Mouse (Mus musculus): ENCODE results near the gene Isyna1. TPM values are rescaled to one million over a fixed set of nuclear protein-coding genes. Genes with fewer than 3 reads are reported as not detected.

Isyna1 gene
- polyA plus RNA-seq, 1 experiment from 2014 or later, result 171 TPM

DNA sequence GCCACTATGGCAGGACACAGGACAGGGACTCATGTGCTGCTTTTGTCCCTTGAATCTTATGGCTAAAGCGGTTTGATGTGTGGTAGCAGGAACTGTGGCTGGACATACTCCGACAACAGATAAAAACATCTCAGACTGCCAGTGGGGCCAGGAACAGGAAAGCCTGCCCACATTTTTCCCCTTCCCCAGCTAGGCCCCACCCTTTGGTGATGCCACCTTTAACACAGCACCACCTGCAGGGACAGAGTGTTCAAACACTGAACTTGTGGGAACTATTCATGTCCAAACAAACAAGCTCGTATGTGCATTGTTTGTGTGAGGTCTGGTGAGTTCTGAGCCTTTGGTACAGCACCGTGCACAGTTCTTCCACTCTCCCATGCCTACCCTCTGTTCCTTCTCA is 35.8 kb upstream of the Isyna1 start:
- Histone ChIP-seq H3K9me3 (replicated peaks; ENCODE audit: control insufficient read depth, low read length, poor library complexity, severe bottlenecking) (no peaks in the 10 kb centered on the region), H3K4me1 (ENCODE audit: control insufficient read depth, insufficient read depth, low read length) (no peaks in the 10 kb centered on the region), H3K36me3 (ENCODE audit: control insufficient read depth, insufficient read depth, low read length) (no peaks in the 10 kb centered on the region), H3K9ac (ENCODE audit: low read depth, low read length) (no peak overlapping the region), H3K27me3 (ENCODE audit: control insufficient read depth, insufficient read depth, low read depth, low read length) (no peaks in the 10 kb centered on the region), H3K4me3 (ENCODE audit: low read depth, low read length) (no peak overlapping the region), H3K4me2 (ENCODE audit: low read length) (no peak overlapping the region), H3K27ac (ENCODE audit: low read length) (no peak overlapping the region)
- ATAC-seq, result no peak
- 65% methylated on average over 4 of the region's 4 CpGs for WGBS

DNA sequence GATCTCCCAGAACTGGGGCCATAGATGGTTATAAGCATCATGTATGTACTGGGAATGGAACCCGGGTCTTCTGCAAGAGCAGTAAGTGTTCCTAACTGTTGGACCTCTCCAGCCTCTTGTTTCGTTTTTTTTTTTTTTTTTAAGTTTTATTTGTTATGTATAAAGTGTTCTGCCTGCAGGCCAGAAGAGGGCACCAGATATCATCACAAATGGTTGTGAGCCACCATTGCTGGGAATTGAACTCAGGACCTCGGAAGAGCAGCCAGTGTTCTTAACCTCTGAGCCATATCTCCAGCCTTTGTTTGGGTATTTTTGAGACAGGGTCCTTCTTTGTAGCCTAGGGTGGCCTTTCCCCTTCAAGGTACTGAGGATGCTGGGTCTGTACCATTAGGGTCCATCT is 35.2 kb upstream of the Isyna1 start:
- 78% methylated on average over 3 of the region's 3 CpGs for WGBS
- no peak overlapping the region for H3K27ac ChIP-seq (ENCODE audit: low read length)
- no peaks in the 10 kb centered on the region for H3K9me3 ChIP-seq (replicated peaks; ENCODE audit: control insufficient read depth, low read length, poor library complexity, severe bottlenecking)
- no peak overlapping the region for H3K4me3 ChIP-seq (ENCODE audit: low read depth, low read length)
- H3K36me3 ChIP-seq (ENCODE audit: control insufficient read depth, insufficient read depth, low read length), result no peaks in the 10 kb centered on the region
- H3K4me2 ChIP-seq (ENCODE audit: low read length), result no peak overlapping the region
- no peaks in the 10 kb centered on the region for H3K4me1 ChIP-seq (ENCODE audit: control insufficient read depth, insufficient read depth, low read length)
- H3K27me3 ChIP-seq (ENCODE audit: control insufficient read depth, insufficient read depth, low read depth, low read length), result no peaks in the 10 kb centered on the region
- H3K9ac ChIP-seq (ENCODE audit: low read depth, low read length), result no peak overlapping the region
- no peak for ATAC-seq

DNA sequence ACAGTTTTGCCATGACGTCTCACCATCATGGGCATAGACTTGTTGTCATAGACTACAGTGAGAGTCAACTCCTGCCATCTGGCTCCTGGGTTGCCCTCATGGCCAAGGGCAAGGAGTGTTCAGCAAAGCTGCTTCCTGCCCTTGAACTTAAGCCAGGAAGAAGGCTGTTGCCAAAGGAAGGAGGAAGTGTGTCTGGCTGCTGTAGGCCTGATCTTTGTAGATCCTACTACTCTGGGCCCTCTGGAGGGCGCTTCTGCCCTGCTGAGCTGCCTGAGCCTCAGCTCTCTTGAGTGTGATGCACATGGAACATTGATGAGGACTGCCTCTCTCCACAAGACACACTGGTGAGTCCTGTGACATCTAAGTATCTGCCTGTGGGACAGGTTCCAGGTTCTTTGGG is 34.1 kb upstream of the Isyna1 start:
- H3K4me2 ChIP-seq (ENCODE audit: low read length), result no peak overlapping the region
- no peak for ATAC-seq
- no peaks in the 10 kb centered on the region for H3K4me1 ChIP-seq (ENCODE audit: control insufficient read depth, insufficient read depth, low read length)
- no peak overlapping the region for H3K4me3 ChIP-seq (ENCODE audit: low read depth, low read length)
- H3K36me3 ChIP-seq (ENCODE audit: control insufficient read depth, insufficient read depth, low read length), result no peaks in the 10 kb centered on the region
- no peak overlapping the region for H3K27ac ChIP-seq (ENCODE audit: low read length)
- no peaks in the 10 kb centered on the region for H3K27me3 ChIP-seq (ENCODE audit: control insufficient read depth, insufficient read depth, low read depth, low read length)
- H3K9ac ChIP-seq (ENCODE audit: low read depth, low read length), result no peak overlapping the region
- H3K9me3 ChIP-seq (replicated peaks; ENCODE audit: control insufficient read depth, low read length, poor library complexity, severe bottlenecking), result no peaks in the 10 kb centered on the region
- WGBS, result 91% methylated on average over 2 of the region's 2 CpGs

DNA sequence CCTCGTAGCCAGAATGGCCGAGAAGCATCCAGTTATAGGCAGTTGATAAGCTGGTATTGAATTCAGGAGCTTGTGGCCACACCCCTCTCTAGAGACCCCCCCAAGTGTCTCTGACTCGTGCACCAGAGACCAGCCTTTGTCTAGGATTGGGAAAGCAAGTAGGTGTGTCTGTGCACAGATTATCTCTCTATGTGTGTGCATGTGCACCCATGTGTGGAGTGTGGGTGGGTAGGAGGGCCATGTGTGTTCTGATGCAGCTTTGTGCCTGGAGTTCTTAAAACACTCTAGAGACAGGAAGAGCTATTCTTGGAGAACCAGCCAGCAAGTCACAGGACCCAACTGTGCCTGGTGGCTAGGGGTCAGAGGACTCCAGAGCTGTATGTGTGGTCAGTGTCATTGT is 33.6 kb upstream of the Isyna1 start:
- H3K4me1 ChIP-seq (ENCODE audit: control insufficient read depth, insufficient read depth, low read length), result no peaks in the 10 kb centered on the region
- H3K9me3 ChIP-seq (replicated peaks; ENCODE audit: control insufficient read depth, low read length, poor library complexity, severe bottlenecking), result no peaks in the 10 kb centered on the region
- H3K4me2 ChIP-seq (ENCODE audit: low read length), result no peak overlapping the region
- WGBS, result 67% methylated on average over 3 of the region's 3 CpGs
- H3K9ac ChIP-seq (ENCODE audit: low read depth, low read length), result no peak overlapping the region
- H3K36me3 ChIP-seq (ENCODE audit: control insufficient read depth, insufficient read depth, low read length), result no peaks in the 10 kb centered on the region
- ATAC-seq, result no peak
- no peak overlapping the region for H3K27ac ChIP-seq (ENCODE audit: low read length)
- H3K4me3 ChIP-seq (ENCODE audit: low read depth, low read length), result no peak overlapping the region
- H3K27me3 ChIP-seq (ENCODE audit: control insufficient read depth, insufficient read depth, low read depth, low read length), result no peaks in the 10 kb centered on the region

DNA sequence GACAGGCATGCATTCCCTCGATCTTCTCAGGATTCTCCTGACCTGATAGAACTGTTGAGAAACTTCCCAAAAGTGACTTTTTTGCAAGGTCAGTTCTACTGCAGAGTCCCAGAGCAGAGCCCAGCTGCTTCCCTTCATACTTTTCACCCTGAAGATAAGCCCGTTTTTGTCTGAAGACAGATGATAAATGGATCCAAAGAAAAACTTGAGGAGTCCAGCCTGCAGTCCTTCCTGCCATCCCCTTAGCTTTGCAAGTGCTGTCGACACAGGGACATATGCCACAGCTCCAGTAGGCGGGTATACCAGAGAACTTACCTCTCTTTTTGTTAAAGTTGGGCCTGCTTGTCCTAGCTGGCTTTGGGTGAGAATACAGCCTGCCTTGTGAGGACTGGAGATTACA is 32.8 kb upstream of the Isyna1 start:
- no peaks in the 10 kb centered on the region for H3K36me3 ChIP-seq (ENCODE audit: control insufficient read depth, insufficient read depth, low read length)
- H3K9me3 ChIP-seq (replicated peaks; ENCODE audit: control insufficient read depth, low read length, poor library complexity, severe bottlenecking), result no peaks in the 10 kb centered on the region
- H3K9ac ChIP-seq (ENCODE audit: low read depth, low read length), result no peak overlapping the region
- WGBS, result 86% methylated on average over 4 of the region's 4 CpGs
- H3K4me3 ChIP-seq (ENCODE audit: low read depth, low read length), result no peak overlapping the region
- no peak overlapping the region for H3K4me2 ChIP-seq (ENCODE audit: low read length)
- H3K4me1 ChIP-seq (ENCODE audit: control insufficient read depth, insufficient read depth, low read length), result no peaks in the 10 kb centered on the region
- H3K27ac ChIP-seq (ENCODE audit: low read length), result no peak overlapping the region
- H3K27me3 ChIP-seq (ENCODE audit: control insufficient read depth, insufficient read depth, low read depth, low read length), result no peaks in the 10 kb centered on the region
- ATAC-seq, result no peak

DNA sequence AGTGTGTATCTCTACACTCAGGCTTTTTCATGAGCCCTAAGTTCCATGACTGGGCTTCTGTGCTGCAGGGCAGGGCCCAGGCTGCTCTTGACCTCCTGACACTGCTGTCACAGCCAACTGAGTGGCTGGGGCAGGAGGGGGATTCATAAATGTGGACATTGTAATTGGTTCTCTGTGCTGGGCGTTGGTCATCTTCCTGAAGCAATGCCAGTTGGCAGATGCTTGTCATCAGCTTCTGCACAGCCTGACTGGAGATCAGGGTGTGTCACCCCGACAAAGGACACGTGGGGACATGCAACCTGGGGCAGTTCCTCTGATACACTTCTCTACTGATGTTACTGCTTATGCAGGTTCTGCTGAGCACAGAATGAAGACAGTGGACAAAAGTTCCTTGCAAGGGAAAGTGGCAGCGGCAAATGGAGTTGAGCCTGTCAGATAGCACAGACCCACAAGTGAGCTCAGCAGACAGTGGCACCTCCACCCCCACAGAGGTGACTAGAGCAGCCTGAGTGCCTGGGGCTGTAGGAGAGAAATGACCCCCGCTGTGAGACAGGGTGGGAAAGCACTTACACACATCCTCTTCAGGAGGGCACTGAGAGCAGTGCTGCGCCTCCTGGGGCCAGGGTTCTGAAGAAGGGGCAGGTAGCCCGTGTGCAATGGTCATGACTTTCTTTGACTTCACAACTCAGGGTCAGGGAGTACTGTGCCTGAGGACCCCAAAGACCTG is 32.2 kb upstream of the Isyna1 start:
- no peak for ATAC-seq
- 88% methylated on average over 7 of the region's 7 CpGs for WGBS
- no peaks in the 10 kb centered on the region for H3K36me3 ChIP-seq (ENCODE audit: control insufficient read depth, insufficient read depth, low read length)
- no peak overlapping the region for H3K4me3 ChIP-seq (ENCODE audit: low read depth, low read length)
- H3K27ac ChIP-seq (ENCODE audit: low read length), result no peak overlapping the region
- H3K4me1 ChIP-seq (ENCODE audit: control insufficient read depth, insufficient read depth, low read length), result no peaks in the 10 kb centered on the region
- no peaks in the 10 kb centered on the region for H3K9me3 ChIP-seq (replicated peaks; ENCODE audit: control insufficient read depth, low read length, poor library complexity, severe bottlenecking)
- no peaks in the 10 kb centered on the region for H3K27me3 ChIP-seq (ENCODE audit: control insufficient read depth, insufficient read depth, low read depth, low read length)
- no peak overlapping the region for H3K9ac ChIP-seq (ENCODE audit: low read depth, low read length)
- H3K4me2 ChIP-seq (ENCODE audit: low read length), result no peak overlapping the region

DNA sequence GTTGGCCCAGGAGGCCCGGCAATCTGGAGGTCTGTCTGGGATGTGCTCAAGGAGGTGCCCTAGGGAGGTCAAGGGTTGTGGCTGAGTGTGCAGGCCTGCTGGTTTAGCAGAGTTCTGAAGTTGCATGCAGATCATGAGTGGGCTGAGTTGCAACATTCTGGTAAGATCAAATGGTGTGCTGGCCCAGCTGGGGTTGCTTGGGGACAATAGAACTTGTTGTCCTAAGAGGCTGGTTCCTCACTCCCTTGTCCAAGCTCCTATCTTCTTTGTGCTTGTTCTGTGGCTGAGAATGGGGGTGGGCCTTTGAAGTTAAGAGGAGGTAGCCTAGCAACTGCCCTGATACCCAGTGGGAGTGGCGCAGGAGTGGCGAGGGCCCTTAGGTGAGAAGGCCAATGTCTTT is 31.4 kb upstream of the Isyna1 start:
- Histone ChIP-seq H3K27ac (ENCODE audit: low read length) (no peak overlapping the region), H3K4me2 (ENCODE audit: low read length) (no peak overlapping the region), H3K27me3 (ENCODE audit: control insufficient read depth, insufficient read depth, low read depth, low read length) (no peaks in the 10 kb centered on the region), H3K4me1 (ENCODE audit: control insufficient read depth, insufficient read depth, low read length) (no peaks in the 10 kb centered on the region), H3K9ac (ENCODE audit: low read depth, low read length) (no peak overlapping the region), H3K9me3 (replicated peaks; ENCODE audit: control insufficient read depth, low read length, poor library complexity, severe bottlenecking) (no peaks in the 10 kb centered on the region), H3K4me3 (ENCODE audit: low read depth, low read length) (no peak overlapping the region), H3K36me3 (ENCODE audit: control insufficient read depth, insufficient read depth, low read length) (no peaks in the 10 kb centered on the region)
- no peak for ATAC-seq
- WGBS, result 74% methylated on average over 3 of the region's 3 CpGs

DNA sequence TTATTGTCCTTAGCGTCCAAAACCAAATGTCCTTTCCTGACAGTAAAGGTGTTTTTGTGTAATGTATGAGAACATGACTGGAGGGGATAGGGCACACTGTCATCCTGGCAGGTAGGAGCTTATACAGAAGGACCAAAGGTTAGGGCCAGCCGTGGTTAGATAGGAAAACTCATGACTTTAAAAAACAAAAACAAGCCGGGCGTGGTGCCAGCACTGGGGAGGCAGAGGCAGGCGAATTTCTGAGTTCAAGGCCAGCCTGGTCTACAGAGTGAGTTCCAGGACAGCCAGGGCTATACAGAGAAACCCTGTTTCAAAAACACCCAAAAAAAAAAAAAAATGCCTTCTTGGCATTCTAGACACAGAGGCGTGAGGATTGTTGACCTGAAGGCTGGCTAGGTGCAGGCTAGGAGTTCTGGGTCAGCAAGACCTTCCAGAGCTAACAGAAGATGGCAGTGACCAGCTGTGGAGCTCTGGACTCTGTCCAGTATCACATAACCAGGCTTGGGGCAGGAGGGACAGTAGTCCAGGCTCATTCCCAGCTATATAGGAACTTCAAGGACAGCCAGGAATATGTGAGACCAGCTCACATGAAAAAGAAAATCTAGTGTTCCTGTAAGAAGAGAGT is 30.3 kb upstream of the Isyna1 start:
- Histone ChIP-seq H3K9me3 (replicated peaks; ENCODE audit: control insufficient read depth, low read length, poor library complexity, severe bottlenecking) (no peaks in the 10 kb centered on the region), H3K4me3 (ENCODE audit: low read depth, low read length) (no peak overlapping the region), H3K27ac (ENCODE audit: low read length) (no peak overlapping the region), H3K4me2 (ENCODE audit: low read length) (no peak overlapping the region), H3K27me3 (ENCODE audit: control insufficient read depth, insufficient read depth, low read depth, low read length) (no peaks in the 10 kb centered on the region), H3K36me3 (ENCODE audit: control insufficient read depth, insufficient read depth, low read length) (no peaks in the 10 kb centered on the region), H3K9ac (ENCODE audit: low read depth, low read length) (no peak overlapping the region), H3K4me1 (ENCODE audit: control insufficient read depth, insufficient read depth, low read length) (no peaks in the 10 kb centered on the region)
- no peak for ATAC-seq
- WGBS, result 94% methylated on average over 6 of the region's 6 CpGs

DNA sequence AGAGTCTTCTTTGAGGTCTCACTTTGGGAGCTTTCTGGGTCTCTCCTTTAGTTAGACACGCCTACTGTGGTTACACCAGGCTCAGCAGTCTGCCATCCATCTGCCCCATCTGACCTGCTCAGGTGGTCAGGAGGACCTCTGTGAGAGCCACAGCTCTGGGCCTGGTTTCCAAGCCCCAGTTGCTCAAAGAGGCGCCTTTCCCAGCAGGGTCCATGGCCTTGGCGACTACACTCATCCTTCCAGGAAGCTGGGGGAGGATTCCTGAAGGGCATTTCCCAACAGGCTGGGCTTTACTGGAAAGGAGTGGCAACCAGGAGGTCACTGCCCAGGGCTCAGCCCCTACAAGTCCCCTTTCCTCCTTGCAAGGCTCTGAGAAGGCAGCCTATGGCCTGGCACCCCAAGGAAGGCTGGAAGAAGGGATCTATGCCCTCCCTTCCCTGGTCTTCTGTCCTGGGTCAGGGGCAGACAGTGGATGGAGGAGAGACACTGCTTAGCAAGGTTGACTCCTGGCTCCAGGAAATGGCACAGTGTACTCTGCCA is 29.4 kb upstream of the Isyna1 start:
- 92% methylated on average over 3 of the region's 3 CpGs for WGBS
- Histone ChIP-seq H3K9me3 (replicated peaks; ENCODE audit: control insufficient read depth, low read length, poor library complexity, severe bottlenecking) (no peaks in the 10 kb centered on the region), H3K9ac (ENCODE audit: low read depth, low read length) (no peak overlapping the region), H3K4me1 (ENCODE audit: control insufficient read depth, insufficient read depth, low read length) (no peaks in the 10 kb centered on the region), H3K4me3 (ENCODE audit: low read depth, low read length) (no peak overlapping the region), H3K27ac (ENCODE audit: low read length) (no peak overlapping the region), H3K27me3 (ENCODE audit: control insufficient read depth, insufficient read depth, low read depth, low read length) (no peaks in the 10 kb centered on the region), H3K4me2 (ENCODE audit: low read length) (no peak overlapping the region), H3K36me3 (ENCODE audit: control insufficient read depth, insufficient read depth, low read length) (no peaks in the 10 kb centered on the region)
- no peak for ATAC-seq
